Mouse (Mus musculus): ENCODE data around the gene Frs2. TPM values are rescaled to one million over a fixed set of nuclear protein-coding genes. Genes with fewer than 3 reads are reported as not detected.

The Frs2 gene
- polyA plus RNA-seq, 1 experiment, result 14.9 TPM

- H3K4me3 ChIP-seq (replicated peaks; ENCODE audit: extremely low read depth, low read depth, low read length), result no peak overlapping the region
- 45% methylated on average over 2 of the region's 2 CpGs for WGBS
- peaks cover 17% of the 10 kb centered on the region for H3K4me1 ChIP-seq (ENCODE audit: control insufficient read depth, insufficient read depth, low read length)
- no peak for DNase-seq
- TF ChIP-seq POLR2A (IDR thresholded peaks at IDR 0.05; ENCODE audit: borderline replicate concordance, extremely low read depth, low read depth, low read length) (no peak), CTCF (IDR thresholded peaks at IDR 0.05; ENCODE audit: insufficient read depth, low read length) (no peak)
Observed at GRCm38 (mm10) chr10:117112545-117112944, 35.8 kb downstream of the Frs2 start.

GRCm38 (mm10) chr10:117111455-117111854 is 36.9 kb downstream of the Frs2 start:
- whole genome bisulfite sequencing, result 43% methylated on average over 7 of the region's 7 CpGs
- H3K4me1 ChIP-seq (ENCODE audit: control insufficient read depth, insufficient read depth, low read length), result peaks cover 17% of the 10 kb centered on the region
- no peak for DNase-seq
- TF ChIP-seq POLR2A (IDR thresholded peaks at IDR 0.05; ENCODE audit: borderline replicate concordance, extremely low read depth, low read depth, low read length), result no peak
- TF ChIP-seq CTCF (IDR thresholded peaks at IDR 0.05; ENCODE audit: insufficient read depth, low read length), result no peak
- H3K4me3 ChIP-seq (replicated peaks; ENCODE audit: extremely low read depth, low read depth, low read length), result no peak overlapping the region

- peaks cover 14% of the 10 kb centered on the region for H3K4me1 ChIP-seq (ENCODE audit: control insufficient read depth, insufficient read depth, low read length)
- no peak overlapping the region for H3K4me3 ChIP-seq (replicated peaks; ENCODE audit: extremely low read depth, low read depth, low read length)
- 41% methylated on average over 3 of the region's 3 CpGs for WGBS
- DNase-seq, result no peak
- no peak for TF ChIP-seq POLR2A (IDR thresholded peaks at IDR 0.05; ENCODE audit: borderline replicate concordance, extremely low read depth, low read depth, low read length)
- TF ChIP-seq CTCF (IDR thresholded peaks at IDR 0.05; ENCODE audit: insufficient read depth, low read length), result no peak
Observed at GRCm38 (mm10) chr10:117110271-117110670, 38.1 kb downstream of the Frs2 start.

- Histone ChIP-seq H3K4me3 (replicated peaks; ENCODE audit: extremely low read depth, low read depth, low read length) (no peak overlapping the region), H3K4me1 (ENCODE audit: control insufficient read depth, insufficient read depth, low read length) (peaks cover 17% of the 10 kb centered on the region)
- no peak for DNase-seq
- TF ChIP-seq POLR2A (IDR thresholded peaks at IDR 0.05; ENCODE audit: borderline replicate concordance, extremely low read depth, low read depth, low read length) (no peak), CTCF (IDR thresholded peaks at IDR 0.05; ENCODE audit: insufficient read depth, low read length) (no peak)
- WGBS, result 27% methylated on average over 3 of the region's 3 CpGs
Observed at GRCm38 (mm10) chr10:117106686-117107085, 41.6 kb downstream of the Frs2 start.

GRCm38 (mm10) chr10:117106244-117106643 is 42.1 kb downstream of the Frs2 start:
- DNase-seq, result no peak
- Histone ChIP-seq H3K4me3 (replicated peaks; ENCODE audit: extremely low read depth, low read depth, low read length) (no peak overlapping the region), H3K4me1 (ENCODE audit: control insufficient read depth, insufficient read depth, low read length) (peaks cover 13% of the 10 kb centered on the region; the same call in 1 of the 2 replicates)
- WGBS, result 15% methylated on average over 4 of the region's 4 CpGs
- TF ChIP-seq CTCF (IDR thresholded peaks at IDR 0.05; ENCODE audit: insufficient read depth, low read length) (no peak), POLR2A (IDR thresholded peaks at IDR 0.05; ENCODE audit: borderline replicate concordance, extremely low read depth, low read depth, low read length) (no peak)

- no peak for DNase-seq
- TF ChIP-seq CTCF (IDR thresholded peaks at IDR 0.05; ENCODE audit: insufficient read depth, low read length) (no peak), POLR2A (IDR thresholded peaks at IDR 0.05; ENCODE audit: borderline replicate concordance, extremely low read depth, low read depth, low read length) (no peak)
- Histone ChIP-seq H3K4me1 (ENCODE audit: control insufficient read depth, insufficient read depth, low read length) (peaks cover 9% of the 10 kb centered on the region; the same call in 1 of the 2 replicates), H3K4me3 (replicated peaks; ENCODE audit: extremely low read depth, low read depth, low read length) (no peak overlapping the region)
- 52% methylated on average over 4 of the region's 4 CpGs for WGBS
Observed at GRCm38 (mm10) chr10:117105015-117105414, 43.3 kb downstream of the Frs2 start.

GRCm38 (mm10) chr10:117103854-117104598 is 44.3 kb downstream of the Frs2 start:
- H3K4me1 ChIP-seq (ENCODE audit: control insufficient read depth, insufficient read depth, low read length), result peaks cover 9% of the 10 kb centered on the region; the same call in 1 of the 2 replicates
- no peak for DNase-seq
- no peak overlapping the region for H3K4me3 ChIP-seq (replicated peaks; ENCODE audit: extremely low read depth, low read depth, low read length)
- TF ChIP-seq POLR2A (IDR thresholded peaks at IDR 0.05; ENCODE audit: borderline replicate concordance, extremely low read depth, low read depth, low read length) (no peak), CTCF (IDR thresholded peaks at IDR 0.05; ENCODE audit: insufficient read depth, low read length) (no peak)

GRCm38 (mm10) chr10:117100175-117100574 is 48.2 kb downstream of the Frs2 start:
- no peak overlapping the region for H3K4me3 ChIP-seq (replicated peaks; ENCODE audit: extremely low read depth, low read depth, low read length)
- 77% methylated on average over 5 of the region's 5 CpGs for WGBS
- peaks cover 7% of the 10 kb centered on the region; the same call in 1 of the 2 replicates for H3K4me1 ChIP-seq (ENCODE audit: control insufficient read depth, insufficient read depth, low read length)
- no peak for DNase-seq
- TF ChIP-seq POLR2A (IDR thresholded peaks at IDR 0.05; ENCODE audit: borderline replicate concordance, extremely low read depth, low read depth, low read length) (no peak), CTCF (IDR thresholded peaks at IDR 0.05; ENCODE audit: insufficient read depth, low read length) (no peak)

- H3K4me3 ChIP-seq (replicated peaks; ENCODE audit: extremely low read depth, low read depth, low read length), result no peak overlapping the region
- no peak for DNase-seq
- TF ChIP-seq CTCF (IDR thresholded peaks at IDR 0.05; ENCODE audit: insufficient read depth, low read length) (no peak), POLR2A (IDR thresholded peaks at IDR 0.05; ENCODE audit: borderline replicate concordance, extremely low read depth, low read depth, low read length) (no peak)
- peaks cover 9% of the 10 kb centered on the region for H3K4me1 ChIP-seq (ENCODE audit: control insufficient read depth, insufficient read depth, low read length)
- 80% methylated on average over 2 of the region's 2 CpGs for WGBS
Observed at GRCm38 (mm10) chr10:117097116-117097698, 51.1 kb downstream of the Frs2 start.

- H3K4me1 ChIP-seq (ENCODE audit: control insufficient read depth, insufficient read depth, low read length), result peaks cover 9% of the 10 kb centered on the region
- WGBS, result 83% methylated on average over 6 of the region's 6 CpGs
- TF ChIP-seq POLR2A (IDR thresholded peaks at IDR 0.05; ENCODE audit: borderline replicate concordance, extremely low read depth, low read depth, low read length), result no peak
- no peak for TF ChIP-seq CTCF (IDR thresholded peaks at IDR 0.05; ENCODE audit: insufficient read depth, low read length)
- no peak for DNase-seq
- no peak overlapping the region for H3K4me3 ChIP-seq (replicated peaks; ENCODE audit: extremely low read depth, low read depth, low read length)
Observed at GRCm38 (mm10) chr10:117096096-117096495, 52.2 kb downstream of the Frs2 start.
